Mouse (Mus musculus) 3T3-L1 (cell line): ENCODE measurements around the gene Fancm.
"Not testable (repeated sequence)": the region's sequence is repeated elsewhere in the genome, so short reads cannot be mapped to it uniquely, and the experiment has no call there.

ENCODE experiments used
- DNase-seq: peaks from one replicate; pipeline ENCODE4 v3.0.0-alpha.2; 2015; ENCODE audit warnings: low read depth, low spot score

Fancm gene

GRCm38 (mm10) chr12:65075085-65075732 lies at the start of gene Fancm:
Fancm (plus strand) TSS chr12:65075603.
- peak; percentile 89 for DNase-seq

GRCm38 (mm10) chr12:65035839-65036189 lies 39.6 kb upstream of the Fancm start:
- DNase-seq: no peak

- DNase-seq: peak; percentile 87
These were observed 39.1 kb upstream of the Fancm start, which contains the start of gene Prpf39 for GRCm38 (mm10) chr12:65036190-65036870. Prpf39 (plus strand) TSS chr12:65036333.

- peak; percentile 44 for DNase-seq
These were observed 38.4 kb upstream of the Fancm start for GRCm38 (mm10) chr12:65036892-65037545.

- peak; percentile 86 for DNase-seq
These were observed 37.9 kb upstream of the Fancm start for GRCm38 (mm10) chr12:65037546-65037937.

GRCm38 (mm10) chr12:65048799-65049198 lies 26.6 kb upstream of the Fancm start:
- no peak for DNase-seq

GRCm38 (mm10) chr12:65058203-65058602 lies 17.2 kb upstream of the Fancm start:
- no peak for DNase-seq

GRCm38 (mm10) chr12:65061082-65061481 lies 14.3 kb upstream of the Fancm start:
- DNase-seq: peak; percentile 24

- peak; percentile 53 for DNase-seq
These were observed 10.2 kb upstream of the Fancm start for GRCm38 (mm10) chr12:65065241-65065640.

- DNase-seq: no peak
These were observed 9.2 kb upstream of the Fancm start for GRCm38 (mm10) chr12:65066234-65066633.

GRCm38 (mm10) chr12:65068409-65068808 lies 7.0 kb upstream of the Fancm start:
- DNase-seq: no peak

GRCm38 (mm10) chr12:65072911-65073610 lies 2.3 kb upstream of the Fancm start:
- no peak for DNase-seq

GRCm38 (mm10) chr12:65073611-65074178 lies 1.7 kb upstream of the Fancm start, which contains the start of gene Fkbp3:
Fkbp3 (minus strand) TSS chr12:65074007.
- DNase-seq: peak; percentile 92

- DNase-seq: peak; percentile 42
These were observed 752 bp upstream of the Fancm start for GRCm38 (mm10) chr12:65074651-65075050.

- DNase-seq: peak; percentile 49
These were observed 419 bp downstream of the Fancm start for GRCm38 (mm10) chr12:65075733-65076310.

GRCm38 (mm10) chr12:65076906-65077305 lies 1.5 kb downstream of the Fancm start:
- no peak for DNase-seq

- DNase-seq: no peak
These were observed 33.3 kb downstream of the Fancm start for GRCm38 (mm10) chr12:65108746-65109145.

GRCm38 (mm10) chr12:65111503-65111902 lies 36.1 kb downstream of the Fancm start:
- DNase-seq: no peak

GRCm38 (mm10) chr12:65112811-65113210 lies 37.4 kb downstream of the Fancm start:
- no peak for DNase-seq

GRCm38 (mm10) chr12:65113925-65114324 lies 38.5 kb downstream of the Fancm start:
- no peak for DNase-seq

- not testable (repeated sequence) for DNase-seq
These were observed 39.6 kb downstream of the Fancm start for GRCm38 (mm10) chr12:65114978-65115377.
